Mouse (Mus musculus) bone marrow, adult 2 months (tissue): ENCODE measurements around the gene Itgb3bp. TPM values are rescaled to one million over a fixed set of nuclear protein-coding genes. Genes with fewer than 3 reads are reported as not detected.

Source experiments
- H3K27ac ChIP-seq: fragments of 200-500 bp; 2 replicates; pipeline ENCODE4 v1.5.1; 2012; ENCODE audit warnings: low read depth, mild to moderate bottlenecking, control low read depth, inconsistent platforms, low read length; ENCODE audit not compliant: control insufficient read depth, poor library complexity, insufficient read depth
- H3K4me1 ChIP-seq: fragments of 200-500 bp; 2 replicates; pipeline ENCODE4 v1.6.1; 2011; ENCODE audit warnings: low read length; ENCODE audit not compliant: control insufficient read depth, insufficient read depth
- H3K4me3 ChIP-seq: fragments of 200-500 bp; replicated peaks from 2 replicates; pipeline ENCODE3; 2011; ENCODE audit warnings: mild to moderate bottlenecking, low read depth, low read length, control low read depth; ENCODE audit not compliant: control insufficient read depth
- CTCF ChIP-seq: fragments of 200-500 bp; IDR thresholded peaks from 2 replicates; pipeline ENCODE4 v1.5.1; 2011; ENCODE audit warnings: low read length, control low read depth; ENCODE audit not compliant: control insufficient read depth, insufficient read depth
- POLR2A ChIP-seq: fragments of 200-500 bp; IDR thresholded peaks from 2 replicates; pipeline ENCODE4 v1.6.1; 2011; ENCODE audit warnings: low read depth, mild to moderate bottlenecking, control low read depth, low read length, borderline replicate concordance; ENCODE audit not compliant: control insufficient read depth
- WGBS: fragments of 180-500 bp; shearing (Covaris S2); methylation state at CpG from one replicate; pipeline ENCODE4 v1.1.7; 2018; 5-methylcytosine and 5-hydroxymethylcytosine counted together
- polyA plus RNA-seq: library from polyadenylated mRNA; stranded (reverse); fragments of >200 nt; gene quantifications from 2 replicates; pipeline ENCODE4 v1.2.4, GENCODE M21; 2011; ENCODE audit warnings: low replicate concordance; ENCODE audit not compliant: missing spikeins, insufficient read depth, insufficient read length

Gene Itgb3bp
- polyA plus RNA-seq, 1 experiment = 8.9 TPM

DNA sequence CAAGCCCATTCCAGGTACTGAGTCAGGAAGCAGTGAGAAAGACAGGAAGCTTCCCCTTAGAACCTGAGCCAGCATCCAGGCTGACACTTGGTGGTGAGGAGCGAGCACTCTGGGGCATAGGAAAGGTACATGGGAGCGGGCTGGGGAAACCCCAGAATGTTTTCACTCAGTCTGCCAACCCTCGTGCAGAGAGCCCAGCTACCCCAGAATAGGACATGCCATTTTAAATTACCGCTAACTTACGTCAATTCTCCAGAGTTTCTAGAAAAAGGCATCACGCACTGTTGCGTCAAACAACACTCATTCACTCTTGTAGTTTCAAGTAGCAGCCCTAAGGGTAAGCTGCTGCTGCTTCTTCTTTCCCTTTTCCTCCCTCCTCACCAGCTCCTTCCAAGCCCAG, 15.4 kb upstream of the Itgb3bp start:
- 85% methylated on average over 7 of the region's 7 CpGs for WGBS
- Histone ChIP-seq H3K4me3 (no peak overlapping the region), H3K4me1 (no peaks in the 10 kb centered on the region; the same call in 1 of the 2 replicates), H3K27ac (no peak overlapping the region)
- no peak for TF ChIP-seq CTCF
- TF ChIP-seq POLR2A = no peak

DNA sequence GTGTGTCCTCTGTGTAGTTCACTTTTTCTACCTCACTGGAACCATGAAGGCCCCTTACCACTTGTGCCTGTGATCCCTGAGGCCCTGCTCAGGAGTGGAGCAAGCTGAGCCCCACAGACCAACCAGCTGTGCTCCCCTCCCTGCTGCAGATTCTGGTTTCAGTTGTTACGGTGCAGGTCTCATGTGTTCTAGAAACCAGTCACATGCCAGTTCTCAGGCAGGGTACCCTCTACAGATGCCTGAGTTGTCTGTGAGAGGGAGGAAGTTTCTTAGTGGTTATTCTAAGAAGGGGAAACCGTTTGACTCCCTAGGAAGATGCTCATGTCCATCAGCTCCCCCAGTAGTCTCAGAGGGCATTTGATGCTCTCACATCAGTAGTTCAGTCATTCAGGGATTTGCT, 15.0 kb upstream of the Itgb3bp start:
- TF ChIP-seq POLR2A (no peak), CTCF (no peak)
- Histone ChIP-seq H3K27ac (no peak overlapping the region), H3K4me1 (no peaks in the 10 kb centered on the region; the same call in 1 of the 2 replicates), H3K4me3 (no peak overlapping the region)
- WGBS = 41% methylated on average over 2 of the region's 2 CpGs

DNA sequence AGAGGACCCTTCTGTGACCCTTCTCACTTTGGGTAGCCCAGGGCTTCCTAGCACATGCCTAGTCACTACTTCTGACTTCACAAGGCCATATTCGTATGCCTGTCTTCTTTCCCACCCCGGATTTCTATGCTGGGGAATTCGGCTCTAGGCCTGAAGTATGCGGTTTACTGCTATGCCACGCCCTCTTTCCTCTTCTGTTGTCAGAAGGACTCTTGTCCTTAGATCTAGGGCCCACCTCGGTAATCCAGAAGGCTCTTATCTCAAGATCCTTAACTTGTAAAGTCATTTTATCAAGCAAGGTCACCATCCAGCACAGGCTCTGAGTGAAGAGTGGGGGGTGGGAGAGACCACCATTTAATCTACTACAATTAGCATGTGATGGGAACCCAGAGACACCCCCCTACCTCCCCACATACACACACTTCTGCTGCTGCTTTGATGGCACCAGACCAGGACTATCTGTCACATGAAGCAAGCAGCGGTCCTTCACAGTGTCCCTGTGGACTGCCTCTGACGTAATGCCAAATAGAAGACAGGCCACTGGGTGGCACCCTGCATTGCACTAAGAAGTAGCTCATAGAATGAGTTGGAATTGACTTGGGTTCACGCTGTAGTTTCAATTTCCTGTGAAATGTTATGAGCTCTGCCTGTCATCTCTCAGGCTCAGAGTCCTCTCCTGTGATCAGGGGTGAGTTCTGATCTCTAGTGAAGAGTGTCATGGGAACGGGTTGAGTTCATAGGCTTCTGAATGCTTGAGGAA, 12.2 kb upstream of the Itgb3bp start:
- Histone ChIP-seq H3K27ac (no peak overlapping the region), H3K4me1 (no peaks in the 10 kb centered on the region; the same call in 1 of the 2 replicates), H3K4me3 (no peak overlapping the region)
- TF ChIP-seq POLR2A (no peak), CTCF (no peak)
- 68% methylated on average over 10 of the region's 10 CpGs for WGBS

DNA sequence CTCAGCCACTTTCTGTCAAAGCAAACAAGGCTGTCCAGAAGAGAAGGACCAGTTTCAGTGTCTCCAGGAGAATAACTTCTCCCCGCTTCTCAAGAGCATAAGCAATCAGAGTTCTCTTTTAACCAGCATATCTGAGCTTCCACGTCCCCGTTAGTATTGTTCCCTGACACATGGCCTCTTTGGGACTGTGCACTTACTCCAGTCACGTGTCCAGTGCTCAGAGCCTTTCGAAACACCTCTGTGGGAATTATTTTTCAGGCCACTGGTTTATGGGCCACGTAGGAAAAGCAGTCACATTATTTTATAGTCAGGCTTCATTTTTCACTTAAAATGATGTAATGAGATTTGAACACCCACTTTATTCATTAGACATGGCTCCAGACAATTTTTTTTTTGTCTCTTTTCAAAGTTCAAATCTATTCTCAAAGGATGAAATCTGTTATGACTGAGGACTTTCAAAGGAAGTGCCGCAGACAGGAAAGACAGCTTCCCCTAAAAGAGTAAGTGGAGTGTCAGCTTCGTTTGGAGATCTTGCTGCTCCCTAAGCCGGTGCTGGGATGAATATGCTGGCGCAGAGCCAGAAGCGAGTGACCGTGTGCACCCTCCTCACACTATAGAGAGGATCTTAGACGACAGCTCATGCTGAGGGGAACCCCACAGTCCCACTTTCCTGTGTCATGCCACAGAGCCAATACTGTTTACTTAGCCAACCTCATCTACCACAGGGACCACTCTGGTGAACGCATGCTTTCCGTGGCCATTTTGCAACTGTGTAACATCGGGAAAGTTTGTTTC, 10.3 kb upstream of the Itgb3bp start:
- Histone ChIP-seq H3K27ac (no peak overlapping the region), H3K4me1 (no peaks in the 10 kb centered on the region; the same call in 1 of the 2 replicates), H3K4me3 (no peak overlapping the region)
- TF ChIP-seq POLR2A (no peak), CTCF (no peak)
- WGBS = 53% methylated on average over 16 of the region's 16 CpGs

DNA sequence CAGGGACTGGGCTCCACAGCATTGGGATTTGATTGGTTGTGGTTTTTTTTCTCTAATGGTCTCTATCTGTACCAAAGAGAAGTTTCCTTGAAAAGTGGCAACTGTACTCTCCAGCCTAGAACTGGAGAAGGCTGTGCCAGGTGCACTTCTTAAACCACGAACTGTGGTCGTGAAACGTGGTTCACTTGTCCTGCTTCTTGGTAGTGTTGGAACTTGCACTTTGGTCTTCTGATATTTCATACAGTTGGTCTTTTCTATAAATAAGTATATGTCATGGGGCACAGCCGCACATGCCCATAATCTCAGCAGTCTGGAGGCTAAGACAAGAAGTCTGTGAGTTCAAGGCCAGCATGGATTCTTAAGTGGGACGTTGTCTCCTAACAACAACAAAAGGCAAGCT, 6.7 kb upstream of the Itgb3bp start:
- no peaks in the 10 kb centered on the region; the same call in 1 of the 2 replicates for H3K4me1 ChIP-seq
- TF ChIP-seq POLR2A (no peak), CTCF (no peak)
- no peak overlapping the region for H3K4me3 ChIP-seq
- WGBS = 62% methylated on average over 5 of the region's 5 CpGs
- H3K27ac ChIP-seq = no peak overlapping the region

DNA sequence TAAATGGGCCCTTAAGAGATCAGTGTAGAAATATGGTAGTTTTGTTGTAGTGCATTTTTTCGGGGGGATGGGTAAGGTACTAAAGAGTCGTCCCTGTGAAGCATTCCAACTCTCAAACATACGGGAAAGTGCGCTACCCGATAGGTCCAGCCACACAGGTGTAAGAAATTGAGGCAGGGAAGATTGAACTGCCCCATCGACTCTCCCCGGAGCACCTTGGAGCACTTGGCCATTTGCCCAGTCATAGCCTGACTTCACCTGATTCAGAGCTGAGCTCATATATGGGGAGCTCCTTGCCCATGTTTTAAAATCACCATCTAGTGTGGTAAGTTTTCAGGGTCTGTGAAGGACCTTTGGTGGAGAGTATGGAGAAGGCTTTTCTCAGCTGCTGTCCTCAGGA, 5.2 kb upstream of the Itgb3bp start:
- Histone ChIP-seq H3K27ac (no peak overlapping the region), H3K4me3 (no peak overlapping the region), H3K4me1 (no peaks in the 10 kb centered on the region; the same call in 1 of the 2 replicates)
- 84% methylated on average over 7 of the region's 7 CpGs for WGBS
- TF ChIP-seq POLR2A (no peak), CTCF (no peak)

DNA sequence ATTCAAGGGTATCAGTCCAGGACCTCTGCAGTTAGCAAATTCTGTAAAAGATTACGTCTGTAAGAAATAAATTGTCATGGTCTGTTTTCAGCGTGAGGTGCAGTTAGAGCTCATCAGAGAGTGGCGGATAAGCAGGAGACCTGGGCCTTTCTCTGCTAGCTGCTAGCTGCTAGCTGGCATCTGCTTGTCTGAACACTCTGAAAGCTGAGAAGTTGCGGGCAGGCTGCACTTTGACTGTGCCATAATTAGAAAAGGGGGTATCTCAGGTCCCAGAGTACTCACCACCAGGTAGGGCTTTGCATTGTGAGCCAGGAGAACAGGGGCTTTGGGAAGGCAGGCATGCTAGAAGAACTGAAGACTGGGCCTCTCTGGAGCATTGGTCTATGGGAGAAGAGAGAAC, 2.2 kb upstream of the Itgb3bp start:
- Histone ChIP-seq H3K27ac (no peak overlapping the region), H3K4me3 (no peak overlapping the region), H3K4me1 (no peaks in the 10 kb centered on the region)
- no peak for TF ChIP-seq CTCF
- no peak for TF ChIP-seq POLR2A
- WGBS = 84% methylated on average over 4 of the region's 4 CpGs

DNA sequence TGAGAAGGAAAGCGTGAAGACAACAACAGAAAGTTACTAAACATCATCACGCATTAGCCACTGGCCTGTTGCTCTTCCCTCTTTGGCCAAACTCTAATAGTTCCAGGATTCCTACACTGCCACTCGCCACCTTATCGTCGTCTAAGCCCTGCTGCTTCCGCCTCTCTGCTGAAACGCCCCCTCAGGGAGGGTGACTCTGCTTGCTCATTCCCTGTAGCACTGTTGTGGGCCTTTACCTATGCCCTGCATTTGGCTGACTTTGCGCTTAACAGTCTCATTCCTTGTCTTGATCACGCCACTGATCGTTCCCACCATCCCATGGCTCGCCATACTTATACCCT, 1.6 kb upstream of the Itgb3bp start:
- TF ChIP-seq POLR2A = no peak
- no peak for TF ChIP-seq CTCF
- Histone ChIP-seq H3K27ac (no peak overlapping the region), H3K4me1 (no peaks in the 10 kb centered on the region), H3K4me3 (no peak overlapping the region)
- 70% methylated on average over 11 of the region's 11 CpGs for WGBS
